Mouse (Mus musculus): Measurements from ENCODE around the gene Vps45. TPM values are rescaled to one million over a fixed set of nuclear protein-coding genes. Genes with fewer than 3 reads are reported as not detected.
"Not testable (repeated sequence)": the region's sequence is repeated elsewhere in the genome, so short reads cannot be mapped to it uniquely, and the experiment has no call there.

The Vps45 gene
- polyA plus RNA-seq, 1 experiment from 2014 or later, result 31.7 TPM

DNA sequence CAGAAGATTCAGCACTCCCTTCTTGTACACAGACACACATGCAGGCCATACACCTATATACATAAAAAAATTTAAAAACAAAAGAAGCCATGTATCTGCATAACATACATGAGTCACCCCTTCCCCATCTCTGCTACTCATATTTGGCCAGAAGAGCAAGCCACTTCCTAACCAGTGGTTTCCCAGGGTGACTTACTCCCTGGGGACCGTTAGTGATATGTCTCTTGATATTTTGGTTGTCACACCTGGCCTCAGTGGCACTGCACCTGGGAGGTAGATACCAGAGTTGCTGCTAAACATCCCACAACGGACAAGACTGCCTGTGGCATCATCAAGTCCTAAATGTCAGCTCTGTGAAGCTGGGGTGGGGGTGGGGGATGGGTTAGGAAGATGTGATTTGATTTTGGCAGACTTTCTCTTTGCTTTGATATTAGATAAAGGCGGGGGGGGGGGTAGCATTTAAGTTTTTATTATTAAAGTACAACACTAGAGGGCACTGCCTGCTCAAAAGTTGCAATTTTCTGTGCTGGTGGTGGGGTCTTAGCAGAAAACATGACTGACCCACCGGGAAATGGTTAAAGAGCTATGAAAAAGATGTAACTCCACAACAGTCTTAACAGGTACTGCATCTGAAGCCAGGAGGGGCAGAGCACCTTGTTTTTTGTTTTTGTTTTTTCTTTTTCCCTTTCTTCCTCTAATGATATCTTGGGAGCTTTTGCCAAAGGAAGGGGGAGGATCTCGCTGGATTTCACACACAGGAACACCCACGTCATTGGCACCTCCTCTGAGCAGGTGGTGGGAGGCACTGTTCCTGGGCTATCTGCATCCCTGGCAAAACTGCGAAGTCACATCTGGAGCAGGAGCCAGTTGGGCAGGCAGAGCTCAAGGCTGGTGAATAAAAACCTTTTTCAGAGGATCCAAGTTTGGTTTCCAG lies 92.5 kb downstream of the Vps45 start:
- Histone ChIP-seq H3K4me3 (replicated peaks; ENCODE audit: low read length) (no peak overlapping the region), H3K4me1 (ENCODE audit: control insufficient read depth, insufficient read depth, low read length) (0 out of 2 replicates have a peak, but pooled peaks cover 4% of the 10 kb centered on the region), H3K27ac (ENCODE audit: low read length) (no peak overlapping the region), H3K4me2 (ENCODE audit: low read depth, low read length) (peak overlapping the region; percentile 34), H3K9me3 (replicated peaks; ENCODE audit: control insufficient read depth, low read length) (no peaks in the 10 kb centered on the region), H3K9ac (ENCODE audit: low read length) (peak overlapping the region; percentile 52), H3K27me3 (ENCODE audit: control insufficient read depth, insufficient read depth, low read length) (no peaks in the 10 kb centered on the region), H3K36me3 (ENCODE audit: control insufficient read depth, insufficient read depth, low read length) (no peaks in the 10 kb centered on the region)
- WGBS, result 8% methylated on average over 7 of the region's 7 CpGs
- ATAC-seq (ENCODE audit: insufficient read depth, low FRiP score), result no peak

DNA sequence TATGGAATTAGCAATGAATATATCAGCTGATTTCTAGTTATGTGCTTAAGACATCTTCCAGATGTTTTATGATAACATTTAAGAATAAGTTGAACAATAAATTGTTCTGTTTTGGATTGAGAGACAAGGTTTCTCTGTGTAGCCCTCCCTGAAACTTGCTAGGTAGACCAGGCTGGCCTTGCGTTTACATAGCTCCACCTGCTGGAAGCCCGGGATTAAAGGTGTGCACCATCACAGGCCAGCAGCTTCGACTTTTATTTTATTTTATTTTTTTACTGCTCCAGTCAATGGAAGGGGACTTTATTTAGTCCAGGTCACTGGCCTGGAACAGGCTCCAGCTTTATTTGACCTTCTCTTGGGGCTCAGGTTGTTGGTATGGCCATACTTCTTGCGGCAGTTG lies 94.6 kb downstream of the Vps45 start:
- no peaks in the 10 kb centered on the region for H3K36me3 ChIP-seq (ENCODE audit: control insufficient read depth, insufficient read depth, low read length)
- H3K9ac ChIP-seq (ENCODE audit: low read length), result no peak overlapping the region
- no peaks in the 10 kb centered on the region for H3K27me3 ChIP-seq (ENCODE audit: control insufficient read depth, insufficient read depth, low read length)
- no peaks in the 10 kb centered on the region for H3K9me3 ChIP-seq (replicated peaks; ENCODE audit: control insufficient read depth, low read length)
- 0 out of 2 replicates have a peak, but pooled peaks cover 4% of the 10 kb centered on the region for H3K4me1 ChIP-seq (ENCODE audit: control insufficient read depth, insufficient read depth, low read length)
- no peak overlapping the region for H3K4me2 ChIP-seq (ENCODE audit: low read depth, low read length)
- no peak overlapping the region for H3K4me3 ChIP-seq (replicated peaks; ENCODE audit: low read length)
- no peak overlapping the region for H3K27ac ChIP-seq (ENCODE audit: low read length)
- 36% methylated on average over 4 of the region's 4 CpGs for WGBS
- ATAC-seq (ENCODE audit: insufficient read depth, low FRiP score), result no peak

DNA sequence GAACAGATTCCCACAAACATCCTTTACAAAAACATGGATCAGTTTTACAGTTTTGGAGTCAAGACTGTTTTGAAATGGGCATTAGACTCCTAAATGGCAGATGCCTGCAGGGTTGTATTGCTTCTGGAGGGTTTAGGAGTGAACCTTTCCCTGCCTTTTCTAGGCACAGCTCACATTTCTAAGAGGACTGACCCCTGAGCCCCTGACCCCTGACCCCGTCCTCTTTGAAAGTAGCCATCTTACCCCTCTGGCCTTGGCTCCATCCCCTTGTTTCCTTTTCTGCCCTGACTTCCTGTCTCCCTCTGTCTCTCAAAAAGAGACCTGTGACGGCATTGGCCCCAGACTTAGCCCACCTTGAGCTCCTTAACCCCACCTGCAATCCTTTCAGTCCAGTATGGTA lies 95.0 kb downstream of the Vps45 start:
- Histone ChIP-seq H3K9me3 (replicated peaks; ENCODE audit: control insufficient read depth, low read length) (no peaks in the 10 kb centered on the region), H3K27ac (ENCODE audit: low read length) (no peak overlapping the region), H3K9ac (ENCODE audit: low read length) (no peak overlapping the region), H3K4me1 (ENCODE audit: control insufficient read depth, insufficient read depth, low read length) (0 out of 2 replicates have a peak, but pooled peaks cover 4% of the 10 kb centered on the region), H3K36me3 (ENCODE audit: control insufficient read depth, insufficient read depth, low read length) (no peaks in the 10 kb centered on the region), H3K27me3 (ENCODE audit: control insufficient read depth, insufficient read depth, low read length) (no peaks in the 10 kb centered on the region), H3K4me2 (ENCODE audit: low read depth, low read length) (no peak overlapping the region), H3K4me3 (replicated peaks; ENCODE audit: low read length) (no peak overlapping the region)
- 53% methylated on average over 2 of the region's 2 CpGs for WGBS
- no peak for ATAC-seq (ENCODE audit: insufficient read depth, low FRiP score)

DNA sequence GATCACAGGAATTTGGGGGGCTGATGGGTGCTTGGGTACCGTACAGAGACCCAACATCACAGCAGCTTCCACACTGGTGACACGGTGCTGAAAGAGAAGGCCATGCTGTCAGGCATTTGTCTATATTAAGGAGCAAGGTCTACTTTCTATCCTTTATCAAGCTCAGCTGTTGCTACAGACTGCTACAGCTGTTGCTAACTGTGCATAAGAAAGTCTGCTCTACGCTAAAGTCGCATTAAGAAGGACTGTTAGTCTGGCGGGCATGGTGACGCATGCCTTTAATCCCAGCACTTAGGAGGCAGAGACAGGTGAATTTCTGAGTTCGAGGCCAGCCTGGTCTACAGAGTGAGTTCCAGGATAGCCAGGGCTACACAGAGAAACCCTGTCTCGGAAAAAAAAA lies 96.1 kb downstream of the Vps45 start:
- not testable (repeated sequence) for H3K36me3 ChIP-seq (ENCODE audit: control insufficient read depth, insufficient read depth, low read length)

DNA sequence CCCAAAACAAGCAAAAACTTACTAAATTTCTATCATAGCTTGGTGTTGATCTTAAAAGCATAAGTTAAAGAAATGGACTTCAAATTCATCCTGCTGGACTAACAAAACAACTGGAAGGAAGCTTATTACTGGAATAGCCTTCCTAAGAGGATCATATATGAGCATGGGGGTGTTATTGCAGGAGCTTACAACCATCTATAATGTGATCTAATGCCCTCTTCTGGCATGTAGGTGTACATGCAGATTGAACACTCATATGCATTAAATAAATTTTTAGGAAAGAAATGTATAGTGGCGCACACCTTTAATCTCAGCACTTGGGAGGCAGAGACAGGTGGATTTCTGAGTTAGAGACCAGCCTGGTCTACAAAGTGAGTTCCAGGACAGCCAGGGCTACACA lies 98.5 kb downstream of the Vps45 start:
- Histone ChIP-seq H3K4me3 (replicated peaks; ENCODE audit: low read length) (no peak overlapping the region), H3K4me1 (ENCODE audit: control insufficient read depth, insufficient read depth, low read length) (peaks cover 4% of the 10 kb centered on the region; the same call in 1 of the 2 replicates), H3K27me3 (ENCODE audit: control insufficient read depth, insufficient read depth, low read length) (no peaks in the 10 kb centered on the region), H3K36me3 (ENCODE audit: control insufficient read depth, insufficient read depth, low read length) (no peaks in the 10 kb centered on the region), H3K9me3 (replicated peaks; ENCODE audit: control insufficient read depth, low read length) (no peaks in the 10 kb centered on the region), H3K27ac (ENCODE audit: low read length) (no peak overlapping the region), H3K9ac (ENCODE audit: low read length) (no peak overlapping the region), H3K4me2 (ENCODE audit: low read depth, low read length) (no peak overlapping the region)
- no peak for ATAC-seq (ENCODE audit: insufficient read depth, low FRiP score)
- 89% methylated on average over 1 of the region's 1 CpGs for WGBS

More for the DNA sequence above, 96.1 kb downstream of the Vps45 start:
- not testable (repeated sequence) for H3K9ac ChIP-seq (ENCODE audit: low read length); H3K4me3 ChIP-seq (replicated peaks; ENCODE audit: low read length); H3K27me3 ChIP-seq (ENCODE audit: control insufficient read depth, insufficient read depth, low read length); H3K9me3 ChIP-seq (replicated peaks; ENCODE audit: control insufficient read depth, low read length); ATAC-seq (ENCODE audit: insufficient read depth, low FRiP score); H3K4me2 ChIP-seq (ENCODE audit: low read depth, low read length); H3K27ac ChIP-seq (ENCODE audit: low read length); H3K4me1 ChIP-seq (ENCODE audit: control insufficient read depth, insufficient read depth, low read length)
- WGBS, result 75% methylated on average over 8 of the region's 8 CpGs

DNA sequence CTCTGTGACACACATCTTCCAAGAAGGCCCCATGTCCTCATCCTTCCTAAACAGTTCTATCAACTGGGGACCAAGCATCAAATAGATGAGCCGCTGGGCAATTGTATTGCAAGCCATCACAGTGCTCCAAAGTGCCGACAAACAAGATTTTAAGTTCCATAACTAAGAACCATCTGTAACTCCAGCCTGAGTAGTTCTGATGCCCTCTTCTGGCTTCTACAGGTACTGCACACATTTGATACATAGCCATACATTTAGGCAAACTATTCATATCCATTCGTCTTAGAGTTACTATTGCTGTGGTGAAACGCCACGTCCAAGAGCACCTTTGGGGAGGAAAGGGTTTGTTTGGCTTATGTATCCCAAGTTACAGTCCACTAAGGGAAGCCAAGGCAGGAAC lies 99.2 kb downstream of the Vps45 start:
- ATAC-seq (ENCODE audit: insufficient read depth, low FRiP score), result no peak
- no peaks in the 10 kb centered on the region for H3K36me3 ChIP-seq (ENCODE audit: control insufficient read depth, insufficient read depth, low read length)
- WGBS, result 76% methylated on average over 5 of the region's 5 CpGs
- H3K27ac ChIP-seq (ENCODE audit: low read length), result no peak overlapping the region
- no peaks in the 10 kb centered on the region for H3K27me3 ChIP-seq (ENCODE audit: control insufficient read depth, insufficient read depth, low read length)
- H3K4me1 ChIP-seq (ENCODE audit: control insufficient read depth, insufficient read depth, low read length), result peaks cover 4% of the 10 kb centered on the region; the same call in 1 of the 2 replicates
- H3K4me2 ChIP-seq (ENCODE audit: low read depth, low read length), result no peak overlapping the region
- no peaks in the 10 kb centered on the region for H3K9me3 ChIP-seq (replicated peaks; ENCODE audit: control insufficient read depth, low read length)
- H3K4me3 ChIP-seq (replicated peaks; ENCODE audit: low read length), result no peak overlapping the region
- no peak overlapping the region for H3K9ac ChIP-seq (ENCODE audit: low read length)

DNA sequence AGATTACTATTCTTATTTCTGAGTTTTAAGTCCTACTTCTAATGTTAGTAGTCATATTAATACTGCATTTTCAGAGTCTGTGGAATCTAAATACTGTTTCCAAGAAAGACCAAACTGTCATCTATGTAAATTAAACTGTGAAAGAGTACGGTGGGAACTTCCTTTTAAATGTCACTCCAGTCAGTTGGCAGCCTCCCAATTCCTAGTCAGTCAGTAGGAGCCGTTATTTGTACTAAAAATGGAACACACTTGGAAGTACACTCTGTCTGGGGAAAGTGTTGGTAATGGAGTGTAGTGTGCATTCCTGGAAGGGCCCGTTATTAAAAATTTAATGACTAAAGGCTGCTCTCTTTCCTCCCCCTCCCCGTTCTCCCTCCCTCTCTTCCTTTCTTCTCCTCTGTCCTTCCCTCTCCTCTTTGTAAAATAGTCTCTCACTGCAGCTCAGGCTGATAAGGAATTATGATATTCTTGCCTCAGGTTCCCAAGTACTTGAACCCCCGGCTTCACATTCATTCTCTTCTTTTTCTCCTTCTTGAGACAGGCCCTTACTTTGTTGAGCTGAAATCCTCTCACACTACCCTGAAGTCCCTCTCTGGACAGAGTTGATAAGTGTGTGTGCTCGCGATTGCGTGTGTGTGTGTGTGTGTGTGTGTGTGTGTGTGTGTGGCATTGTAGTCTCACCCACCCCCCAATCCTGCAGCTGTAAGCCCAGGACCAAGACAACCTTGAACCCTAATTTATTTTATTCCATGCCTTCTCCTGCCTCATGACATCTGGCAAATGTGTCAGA lies 100.7 kb downstream of the Vps45 start:
- Histone ChIP-seq H3K36me3 (ENCODE audit: control insufficient read depth, insufficient read depth, low read length) (no peaks in the 10 kb centered on the region), H3K4me2 (ENCODE audit: low read depth, low read length) (no peak overlapping the region), H3K27me3 (ENCODE audit: control insufficient read depth, insufficient read depth, low read length) (no peaks in the 10 kb centered on the region), H3K9me3 (replicated peaks; ENCODE audit: control insufficient read depth, low read length) (no peaks in the 10 kb centered on the region), H3K4me3 (replicated peaks; ENCODE audit: low read length) (no peak overlapping the region), H3K27ac (ENCODE audit: low read length) (peak overlapping the region; percentile 66), H3K4me1 (ENCODE audit: control insufficient read depth, insufficient read depth, low read length) (peaks cover 4% of the 10 kb centered on the region; the same call in 1 of the 2 replicates), H3K9ac (ENCODE audit: low read length) (no peak overlapping the region)
- WGBS, result 49% methylated on average over 8 of the region's 8 CpGs
- no peak for ATAC-seq (ENCODE audit: insufficient read depth, low FRiP score)

DNA sequence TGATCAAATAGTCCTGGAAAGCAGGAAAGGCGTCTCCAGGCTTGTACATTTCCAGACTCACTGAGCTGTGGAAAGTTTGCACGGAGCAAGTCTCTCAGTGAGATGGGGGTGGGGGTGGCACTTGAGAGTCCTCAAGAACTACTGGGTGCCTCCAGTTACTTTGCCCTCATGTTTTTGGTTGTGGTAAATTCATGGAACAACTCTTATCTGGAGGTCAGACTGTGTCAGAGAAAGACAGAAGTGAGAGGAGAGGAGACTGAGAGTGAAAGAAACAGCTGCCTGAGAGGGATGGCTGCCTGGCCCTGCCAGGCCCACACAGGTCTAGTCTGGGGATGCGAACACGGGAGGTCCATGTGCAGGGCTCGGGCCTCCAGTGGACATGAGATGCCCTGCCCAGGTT lies 102.9 kb downstream of the Vps45 start:
- 93% methylated on average over 5 of the region's 5 CpGs for WGBS
- no peak overlapping the region for H3K9ac ChIP-seq (ENCODE audit: low read length)
- H3K9me3 ChIP-seq (replicated peaks; ENCODE audit: control insufficient read depth, low read length), result no peaks in the 10 kb centered on the region
- H3K4me2 ChIP-seq (ENCODE audit: low read depth, low read length), result no peak overlapping the region
- no peak for ATAC-seq (ENCODE audit: insufficient read depth, low FRiP score)
- H3K27me3 ChIP-seq (ENCODE audit: control insufficient read depth, insufficient read depth, low read length), result no peaks in the 10 kb centered on the region
- H3K4me1 ChIP-seq (ENCODE audit: control insufficient read depth, insufficient read depth, low read length), result peaks cover 4% of the 10 kb centered on the region; the same call in 1 of the 2 replicates
- H3K4me3 ChIP-seq (replicated peaks; ENCODE audit: low read length), result no peak overlapping the region
- H3K36me3 ChIP-seq (ENCODE audit: control insufficient read depth, insufficient read depth, low read length), result no peaks in the 10 kb centered on the region
- H3K27ac ChIP-seq (ENCODE audit: low read length), result no peak overlapping the region

DNA sequence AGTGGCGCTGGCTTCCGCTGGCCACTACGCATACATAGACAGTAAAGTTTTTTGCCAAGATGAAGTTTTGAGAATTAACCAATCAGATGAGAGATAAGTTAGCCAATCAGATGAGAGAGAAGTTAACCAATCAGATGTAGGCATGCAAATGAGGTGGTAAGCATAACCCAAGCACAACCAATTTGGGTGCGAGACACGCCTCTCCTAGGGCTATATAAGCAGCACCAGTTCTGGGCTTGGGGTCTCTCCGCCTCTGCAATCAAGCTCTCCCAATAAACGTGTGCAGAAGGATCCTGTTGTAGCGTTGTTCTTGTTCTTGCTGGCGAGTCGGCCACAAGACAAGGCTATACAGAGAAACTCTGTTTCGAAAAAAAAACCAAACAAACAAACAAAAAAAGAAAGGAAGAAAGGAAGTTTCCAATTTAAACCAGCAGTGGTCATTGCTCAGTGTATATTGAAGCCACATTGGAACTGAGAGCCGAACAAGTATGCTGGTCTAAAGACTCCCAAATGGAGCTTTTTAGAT lies 103.6 kb downstream of the Vps45 start:
- not testable (repeated sequence) for H3K9me3 ChIP-seq (replicated peaks; ENCODE audit: control insufficient read depth, low read length); H3K4me1 ChIP-seq (ENCODE audit: control insufficient read depth, insufficient read depth, low read length); H3K4me2 ChIP-seq (ENCODE audit: low read depth, low read length); H3K4me3 ChIP-seq (replicated peaks; ENCODE audit: low read length); H3K9ac ChIP-seq (ENCODE audit: low read length); H3K27me3 ChIP-seq (ENCODE audit: control insufficient read depth, insufficient read depth, low read length); H3K27ac ChIP-seq (ENCODE audit: low read length); H3K36me3 ChIP-seq (ENCODE audit: control insufficient read depth, insufficient read depth, low read length); ATAC-seq (ENCODE audit: insufficient read depth, low FRiP score)
- WGBS, result 89% methylated on average over 12 of the region's 12 CpGs

Measured in stomach, embryonic 16.5 days (tissue).